Mouse (Mus musculus): ENCODE measurements around the gene Celsr1.

DNA sequence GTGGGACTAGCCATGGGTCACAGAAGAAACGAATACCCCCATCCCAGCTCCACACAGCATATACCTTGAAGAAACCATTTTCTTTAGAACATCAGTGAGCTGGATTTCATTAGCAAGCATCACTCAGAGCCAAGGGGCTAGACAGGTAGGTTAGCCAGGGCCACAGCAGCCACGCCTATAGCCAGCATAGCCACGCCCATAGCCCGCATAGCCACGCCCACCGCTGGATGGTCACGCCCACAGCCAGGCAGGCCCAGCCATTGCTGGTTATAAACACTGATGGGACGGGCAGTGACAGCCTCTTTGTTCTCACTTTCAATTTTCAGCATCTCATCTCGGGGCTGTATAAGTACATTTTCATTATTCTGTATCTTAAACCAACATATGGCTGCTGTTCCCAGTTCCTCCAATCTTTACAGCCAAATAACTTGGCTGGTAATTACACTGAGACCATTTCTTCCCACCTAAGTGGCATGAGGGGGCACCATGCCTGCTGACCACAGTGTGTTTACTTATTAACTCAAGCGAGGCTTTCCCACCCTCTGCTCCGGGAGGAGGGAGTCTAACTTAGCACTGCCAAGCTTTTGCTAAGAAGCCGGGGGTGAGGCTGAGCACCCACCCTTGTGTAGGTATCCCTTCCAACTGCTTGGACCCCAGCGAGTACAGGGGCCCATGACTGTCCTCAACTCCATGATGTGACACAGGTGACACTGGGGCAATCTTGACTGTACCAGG, 37.4 kb downstream of the Celsr1 start:
- no peak for TF ChIP-seq POLR2A (IDR thresholded peaks at IDR 0.05; ENCODE audit: low read depth, low read length)
- TF ChIP-seq CTCF (IDR thresholded peaks at IDR 0.05; ENCODE audit: extremely low read depth, insufficient read length, insufficient replicate concordance, low read depth, low read length): no peak
